Mouse (Mus musculus): Measurements from ENCODE around the gene D430042O09Rik.

- TF ChIP-seq CTCF (IDR thresholded peaks at IDR 0.05; ENCODE audit: low read depth) = no peak
- no peak for TF ChIP-seq EP300 (IDR thresholded peaks at IDR 0.05; ENCODE audit: low read depth)
Observed at GRCm38 (mm10) chr7:125790039-125790438, 82.4 kb downstream of the D430042O09Rik start.
